Mouse (Mus musculus): ENCODE measurements around the gene Heatr5b. TPM values are rescaled to one million over a fixed set of nuclear protein-coding genes. Genes with fewer than 3 reads are reported as not detected.
A peak's percentile ranks its signal among the peaks of the same experiment; 100 is the strongest.
"Not testable (repeated sequence)": the region's sequence is repeated elsewhere in the genome, so short reads cannot be mapped to it uniquely, and the experiment has no call there.

Gene Heatr5b
- total RNA-seq (2022), result 1 to 10 TPM; 6.4 to 9.1 (median 8.1) TPM

GRCm38 (mm10) chr17:78834856-78835835 is at the start of gene Heatr5b, which contains the start of gene Gpatch11:
Gene Heatr5b, minus strand, starts transcription at chr17:78835364.
Gene Gpatch11, plus strand, starts transcription at chr17:78835567.
- peak; percentile 94 to 97 for DNase-seq (ENCODE audit: low spot score in 2 of 2)

- no peak for DNase-seq (ENCODE audit: low spot score in 2 of 2)
Observed at GRCm38 (mm10) chr17:78883291-78883690, 48.1 kb upstream of the Heatr5b start.

GRCm38 (mm10) chr17:78882401-78883112 is 47.4 kb upstream of the Heatr5b start, which contains the start of gene Eif2ak2:
Gene Eif2ak2, minus strand, starts transcription at chr17:78882573.
- DNase-seq (ENCODE audit: low spot score in 2 of 2), result peak; percentile 68 to 70

- no peak for DNase-seq (ENCODE audit: low spot score in 2 of 2)
Observed at GRCm38 (mm10) chr17:78881878-78882304, 46.7 kb upstream of the Heatr5b start.

- no peak for DNase-seq (ENCODE audit: low spot score in 2 of 2)
Observed at GRCm38 (mm10) chr17:78873886-78874285, 38.7 kb upstream of the Heatr5b start.

GRCm38 (mm10) chr17:78856243-78856642 is 21.1 kb upstream of the Heatr5b start:
- DNase-seq (ENCODE audit: low spot score in 2 of 2), result no peak

- no peak for DNase-seq (ENCODE audit: low spot score in 2 of 2)
Observed at GRCm38 (mm10) chr17:78842271-78842928, 7.2 kb upstream of the Heatr5b start.

- DNase-seq (ENCODE audit: low spot score in 2 of 2), result no peak
Observed at GRCm38 (mm10) chr17:78836056-78836455, 892 bp upstream of the Heatr5b start.

- DNase-seq (ENCODE audit: low spot score in 2 of 2), result peak; percentile 5 to 20
Observed at GRCm38 (mm10) chr17:78824346-78824745, 10.8 kb downstream of the Heatr5b start.

- DNase-seq (ENCODE audit: low spot score in 2 of 2), result no peak
Observed at GRCm38 (mm10) chr17:78809582-78809981, 25.6 kb downstream of the Heatr5b start.

GRCm38 (mm10) chr17:78809019-78809418 is 26.1 kb downstream of the Heatr5b start:
- DNase-seq (ENCODE audit: low spot score in 2 of 2), result no peak

- no peak for DNase-seq (ENCODE audit: low spot score in 2 of 2)
Observed at GRCm38 (mm10) chr17:78797222-78797621, 37.9 kb downstream of the Heatr5b start.

GRCm38 (mm10) chr17:78794390-78794789 is 40.8 kb downstream of the Heatr5b start:
- DNase-seq (ENCODE audit: low spot score in 2 of 2), result no peak

GRCm38 (mm10) chr17:78792122-78792521 is 43.0 kb downstream of the Heatr5b start:
- DNase-seq (ENCODE audit: low spot score in 2 of 2), result no peak

- no peak for DNase-seq (ENCODE audit: low spot score in 2 of 2)
Observed at GRCm38 (mm10) chr17:78791690-78792070, 43.5 kb downstream of the Heatr5b start.

GRCm38 (mm10) chr17:78791068-78791689 is 44.0 kb downstream of the Heatr5b start:
- no peak for DNase-seq (ENCODE audit: low spot score in 2 of 2)

GRCm38 (mm10) chr17:78788273-78788672 is 46.9 kb downstream of the Heatr5b start:
- DNase-seq (ENCODE audit: low spot score in 2 of 2), result not testable (repeated sequence)

GRCm38 (mm10) chr17:78778765-78779164 is 56.4 kb downstream of the Heatr5b start:
- no peak for DNase-seq (ENCODE audit: low spot score in 2 of 2)

- no peak for DNase-seq (ENCODE audit: low spot score in 2 of 2)
Observed at GRCm38 (mm10) chr17:78772317-78772716, 62.8 kb downstream of the Heatr5b start.

GRCm38 (mm10) chr17:78770932-78771331 is 64.2 kb downstream of the Heatr5b start:
- DNase-seq (ENCODE audit: low spot score in 2 of 2), result no peak

- DNase-seq (ENCODE audit: low spot score in 2 of 2), result no peak
Observed at GRCm38 (mm10) chr17:78769341-78769740, 65.8 kb downstream of the Heatr5b start.

All from gastrocnemius, adult 8-10 months (tissue).